Mouse (Mus musculus): Measurements from ENCODE around the gene Mgll. TPM values are rescaled to one million over a fixed set of nuclear protein-coding genes. Genes with fewer than 3 reads are reported as not detected.

Gene Mgll
- polyA plus RNA-seq, 1 experiment from 2014 or later: 6.5 TPM

DNA sequence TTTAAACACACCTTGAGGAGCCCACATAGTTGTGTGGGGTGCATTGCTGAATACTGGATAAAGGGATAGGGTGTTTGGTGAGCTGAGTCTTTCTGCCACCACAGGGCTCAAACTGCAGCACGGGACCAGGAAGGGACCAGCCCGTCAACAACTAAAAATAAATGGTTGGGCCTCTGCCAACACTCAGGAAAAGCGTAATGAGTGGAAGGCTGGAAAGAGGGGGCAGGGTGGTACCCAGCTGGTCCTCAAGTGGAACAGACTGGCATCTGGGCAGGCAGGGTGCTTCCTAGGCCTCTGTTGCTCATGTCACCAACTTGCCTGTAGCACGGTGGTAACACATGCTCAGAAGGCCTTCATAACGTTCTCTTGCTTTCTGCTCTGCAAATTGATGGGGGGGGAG is 61.1 kb downstream of the Mgll start:
- Histone ChIP-seq H3K4me2 (replicated peaks) (no peak overlapping the region), H3K9me3 (replicated peaks) (no peaks in the 10 kb centered on the region), H3K27ac (no peak overlapping the region), H3K9ac (no peak overlapping the region), H3K4me3 (no peak overlapping the region), H3K4me1 (peaks cover 40% of the 10 kb centered on the region), H3K36me3 (no peaks in the 10 kb centered on the region), H3K27me3 (no peaks in the 10 kb centered on the region; the same call in 1 of the 2 replicates)
- WGBS: 61% methylated on average over 5 of the region's 5 CpGs
- no peak for ATAC-seq (ENCODE audit: low FRiP score)

DNA sequence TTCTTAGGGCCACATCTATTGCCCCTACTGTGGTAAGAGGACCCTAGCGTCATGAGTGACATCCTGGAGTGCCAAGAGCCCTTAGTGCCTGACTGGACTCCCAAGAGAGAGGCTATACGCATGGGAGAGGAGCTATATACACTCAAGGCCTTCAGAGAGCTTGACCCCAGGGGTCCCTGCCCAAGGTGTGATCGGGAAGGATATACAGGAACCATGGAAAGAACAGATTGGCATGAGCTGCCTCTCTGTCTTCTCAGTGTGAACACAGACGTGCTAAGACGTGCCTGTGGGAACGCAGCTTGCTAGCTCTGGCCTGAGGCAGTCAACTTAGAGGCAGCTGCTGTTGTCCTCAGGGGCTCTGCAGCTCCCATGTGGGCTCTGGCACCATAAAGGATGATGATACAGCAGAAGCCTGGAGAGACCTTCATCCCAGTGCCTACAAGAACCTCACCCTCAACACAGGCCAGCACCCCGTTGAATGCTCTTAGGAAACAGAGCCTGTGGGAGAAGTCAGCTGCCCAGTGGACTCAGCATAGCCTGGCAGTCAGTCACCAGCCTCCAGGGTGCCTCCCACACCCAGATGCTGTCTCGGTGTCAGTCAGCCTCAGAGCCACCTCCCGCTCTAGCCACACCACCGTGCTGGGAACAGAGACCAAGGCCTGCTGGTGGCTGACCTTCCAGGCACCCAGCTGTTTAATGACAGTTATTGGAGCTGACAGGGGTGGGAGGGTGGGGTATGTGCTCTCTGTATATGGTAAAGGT is 61.8 kb downstream of the Mgll start:
- H3K4me2 ChIP-seq (replicated peaks): no peak overlapping the region
- H3K36me3 ChIP-seq: no peaks in the 10 kb centered on the region
- ATAC-seq (ENCODE audit: low FRiP score): no peak
- peaks cover 41% of the 10 kb centered on the region for H3K4me1 ChIP-seq
- H3K9ac ChIP-seq: no peak overlapping the region
- no peaks in the 10 kb centered on the region; the same call in 1 of the 2 replicates for H3K27me3 ChIP-seq
- no peaks in the 10 kb centered on the region for H3K9me3 ChIP-seq (replicated peaks)
- H3K4me3 ChIP-seq: no peak overlapping the region
- peak overlapping the region; percentile 7; the same call in 1 of the 2 replicates for H3K27ac ChIP-seq
- WGBS: 75% methylated on average over 10 of the region's 10 CpGs

DNA sequence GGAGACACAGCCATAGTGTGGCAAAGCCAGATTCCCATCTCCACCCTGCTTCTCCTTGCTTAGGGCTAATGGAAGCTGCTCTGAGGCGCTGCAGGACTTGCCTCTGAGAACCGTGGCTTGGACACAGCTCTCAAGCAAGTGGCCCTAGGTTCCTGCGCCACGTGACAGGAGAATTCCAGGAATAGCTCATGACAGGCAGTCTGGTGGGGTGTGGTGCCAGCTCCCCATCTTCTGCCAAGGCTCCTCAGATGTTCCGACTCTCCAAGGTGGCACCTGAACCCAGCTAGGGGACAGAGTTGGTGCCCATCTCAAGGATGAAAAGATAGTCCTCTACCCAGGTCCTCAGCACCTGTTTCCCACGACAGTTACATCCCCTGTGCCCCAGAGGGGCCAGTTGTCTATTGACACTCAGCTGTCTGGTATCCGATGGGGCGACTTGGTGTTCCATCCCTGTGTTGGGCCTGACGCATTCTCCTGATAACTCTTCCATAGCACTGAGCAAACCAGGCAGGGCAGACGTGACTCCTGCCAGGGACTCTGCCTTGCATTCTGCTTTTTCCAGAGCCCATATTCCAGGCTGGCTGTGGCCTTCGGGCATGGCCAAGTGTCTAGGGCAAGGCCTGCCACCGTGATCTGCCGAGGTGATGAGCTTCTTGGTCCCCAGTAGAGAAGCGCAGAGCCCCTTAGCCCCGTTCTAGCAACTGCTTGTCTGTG is 62.7 kb downstream of the Mgll start:
- WGBS: 85% methylated on average over 15 of the region's 15 CpGs
- Histone ChIP-seq H3K36me3 (no peaks in the 10 kb centered on the region), H3K4me3 (no peak overlapping the region), H3K9me3 (replicated peaks) (no peaks in the 10 kb centered on the region), H3K27ac (0 out of 2 replicates have a peak overlapping the region, but pooled peaks have one; percentile 9), H3K4me2 (replicated peaks) (no peak overlapping the region), H3K9ac (no peak overlapping the region), H3K4me1 (peaks cover 48% of the 10 kb centered on the region), H3K27me3 (no peaks in the 10 kb centered on the region; the same call in 1 of the 2 replicates)
- no peak for ATAC-seq (ENCODE audit: low FRiP score)

DNA sequence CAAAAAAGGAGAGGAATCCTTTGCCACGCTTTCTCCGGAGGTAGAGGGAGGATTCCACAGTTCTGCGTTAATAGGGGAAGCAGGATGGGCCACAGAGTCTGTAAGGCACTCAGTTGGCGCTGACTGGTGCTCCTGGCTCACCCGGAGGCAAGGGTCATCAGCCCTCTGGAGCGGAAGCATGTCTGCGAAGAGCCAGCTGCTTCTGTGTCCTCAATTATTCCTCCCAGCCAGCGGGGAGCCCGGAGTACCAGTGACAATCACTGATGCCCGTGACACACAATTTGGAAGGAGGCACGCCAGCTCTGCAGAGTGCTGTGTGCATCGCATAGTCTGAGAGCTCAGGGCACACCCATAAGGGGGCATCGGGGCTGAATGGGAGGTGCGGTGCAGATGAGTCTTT is 63.3 kb downstream of the Mgll start:
- Histone ChIP-seq H3K4me3 (no peak overlapping the region), H3K27me3 (no peaks in the 10 kb centered on the region), H3K4me1 (peaks cover 54% of the 10 kb centered on the region), H3K4me2 (replicated peaks) (0 out of 2 replicates have a peak overlapping the region, but pooled peaks have one; percentile 8), H3K9ac (peak overlapping the region; percentile 33; the same call in 1 of the 2 replicates), H3K36me3 (no peaks in the 10 kb centered on the region), H3K27ac (peak overlapping the region; percentile 40; the same call in 1 of the 2 replicates), H3K9me3 (replicated peaks) (no peaks in the 10 kb centered on the region)
- 42% methylated on average over 14 of the region's 14 CpGs for WGBS
- peak; percentile 45; the same call in 1 of the 2 replicates for ATAC-seq (ENCODE audit: low FRiP score)

DNA sequence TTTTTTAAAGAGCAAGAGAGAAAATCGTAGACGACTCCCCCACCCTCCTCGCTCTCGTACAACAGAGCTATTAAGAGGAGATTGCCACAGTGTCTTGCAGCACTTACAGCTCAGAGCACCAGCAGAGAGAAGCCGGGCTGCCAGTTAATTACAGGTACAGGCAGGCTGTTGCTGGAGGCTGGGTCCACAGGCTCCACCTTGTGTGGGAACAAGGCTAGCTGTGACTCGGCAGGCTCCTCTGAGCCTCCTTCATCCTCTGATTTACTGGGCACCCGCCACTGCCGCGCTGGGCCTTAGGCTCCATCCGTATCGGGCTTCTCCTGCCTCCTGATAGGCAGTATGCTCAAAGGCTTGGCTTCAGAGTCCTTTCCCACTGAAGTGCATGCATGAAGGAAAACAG is 64.0 kb downstream of the Mgll start:
- no peaks in the 10 kb centered on the region for H3K27me3 ChIP-seq
- peaks cover 59% of the 10 kb centered on the region for H3K4me1 ChIP-seq
- peak overlapping the region; percentile 40; the same call in 1 of the 2 replicates for H3K27ac ChIP-seq
- 67% methylated on average over 11 of the region's 11 CpGs for WGBS
- peak; percentile 42; the same call in 1 of the 2 replicates for ATAC-seq (ENCODE audit: low FRiP score)
- no peak overlapping the region for H3K4me2 ChIP-seq (replicated peaks)
- H3K9ac ChIP-seq: no peak overlapping the region
- no peaks in the 10 kb centered on the region for H3K36me3 ChIP-seq
- no peak overlapping the region for H3K4me3 ChIP-seq
- H3K9me3 ChIP-seq (replicated peaks): no peaks in the 10 kb centered on the region

DNA sequence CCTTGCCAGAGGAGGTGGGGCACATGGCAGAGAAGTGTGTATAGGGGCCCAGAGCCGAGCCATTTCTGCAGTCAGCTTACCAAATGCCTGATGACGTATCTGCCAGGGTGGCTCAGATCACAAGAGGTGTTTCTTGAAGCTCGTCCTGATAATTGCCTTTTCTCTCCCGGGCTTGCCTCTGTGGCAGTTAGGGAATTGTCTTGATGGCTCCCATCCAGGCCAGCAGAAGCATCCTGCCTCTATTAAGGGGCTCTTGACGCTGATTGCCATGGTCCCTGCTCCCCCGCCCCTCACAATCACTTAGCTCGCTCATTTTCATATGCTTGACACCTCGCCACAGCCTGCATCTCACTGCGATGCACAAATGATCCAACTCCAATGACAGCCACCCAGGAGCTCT is 67.1 kb downstream of the Mgll start:
- H3K27me3 ChIP-seq: no peaks in the 10 kb centered on the region
- peaks cover 45% of the 10 kb centered on the region for H3K4me1 ChIP-seq
- H3K27ac ChIP-seq: no peak overlapping the region; the same call in 1 of the 2 replicates
- H3K36me3 ChIP-seq: no peaks in the 10 kb centered on the region
- no peak for ATAC-seq (ENCODE audit: low FRiP score)
- WGBS: 35% methylated on average over 9 of the region's 9 CpGs
- H3K9ac ChIP-seq: no peak overlapping the region
- H3K9me3 ChIP-seq (replicated peaks): no peaks in the 10 kb centered on the region
- H3K4me2 ChIP-seq (replicated peaks): no peak overlapping the region
- no peak overlapping the region for H3K4me3 ChIP-seq

DNA sequence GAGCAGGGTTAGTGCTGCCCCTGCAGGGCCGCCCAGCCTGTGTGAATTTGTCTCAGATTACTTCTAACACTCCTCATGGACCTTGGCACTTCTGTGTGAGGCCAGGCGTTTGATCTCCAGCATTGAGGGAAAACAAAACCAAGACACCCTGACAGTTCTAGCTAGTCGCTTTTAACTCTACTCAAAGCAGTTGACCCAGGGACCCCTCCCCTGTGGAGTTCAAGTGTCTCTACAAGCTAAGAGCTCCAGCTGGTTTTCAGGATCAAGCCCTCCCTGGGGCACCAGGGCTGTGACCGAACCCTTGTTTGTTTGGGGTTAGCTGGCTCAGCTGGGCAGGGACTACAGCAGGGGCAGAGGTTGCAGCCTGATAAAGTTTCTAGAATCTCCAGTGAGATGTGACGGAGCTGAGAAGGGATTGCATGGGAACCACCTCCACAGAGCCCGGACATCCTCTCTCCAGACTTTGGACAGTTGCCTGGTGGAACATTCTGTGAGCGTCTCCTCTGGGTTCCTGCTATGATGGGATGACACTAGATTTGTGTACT is 68.0 kb downstream of the Mgll start:
- no peak overlapping the region for H3K9ac ChIP-seq
- no peaks in the 10 kb centered on the region for H3K27me3 ChIP-seq
- no peak overlapping the region for H3K4me2 ChIP-seq (replicated peaks)
- peaks cover 40% of the 10 kb centered on the region for H3K4me1 ChIP-seq
- no peaks in the 10 kb centered on the region for H3K9me3 ChIP-seq (replicated peaks)
- H3K4me3 ChIP-seq: no peak overlapping the region
- H3K27ac ChIP-seq: no peak overlapping the region
- 38% methylated on average over 7 of the region's 7 CpGs for WGBS
- no peak for ATAC-seq (ENCODE audit: low FRiP score)
- no peaks in the 10 kb centered on the region for H3K36me3 ChIP-seq

DNA sequence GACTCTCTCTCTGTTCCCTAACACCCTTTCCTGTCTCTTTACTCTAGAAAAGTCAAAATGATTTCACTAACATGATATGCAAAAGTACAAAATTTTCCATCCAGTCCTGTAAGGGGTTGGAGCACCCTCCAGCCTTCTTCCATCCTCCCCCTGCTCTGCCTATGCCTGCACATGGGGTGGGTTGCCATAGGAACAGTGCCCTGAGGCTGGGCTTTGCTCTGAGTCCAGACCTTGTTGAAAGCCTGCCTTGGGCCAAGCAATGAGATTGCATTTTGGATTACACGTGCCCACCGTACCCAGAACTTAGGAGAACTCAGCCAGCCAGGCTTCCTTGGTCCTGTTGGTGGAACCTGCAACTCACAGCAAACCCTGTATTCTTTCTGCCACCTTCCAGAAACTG is 69.0 kb downstream of the Mgll start:
- 44% methylated on average over 2 of the region's 2 CpGs for WGBS
- Histone ChIP-seq H3K4me1 (peaks cover 31% of the 10 kb centered on the region), H3K27me3 (no peaks in the 10 kb centered on the region), H3K4me2 (replicated peaks) (no peak overlapping the region), H3K4me3 (no peak overlapping the region), H3K36me3 (no peaks in the 10 kb centered on the region), H3K9ac (no peak overlapping the region), H3K27ac (no peak overlapping the region), H3K9me3 (replicated peaks) (no peaks in the 10 kb centered on the region)
- peak; percentile 41; the same call in 1 of the 2 replicates for ATAC-seq (ENCODE audit: low FRiP score)

DNA sequence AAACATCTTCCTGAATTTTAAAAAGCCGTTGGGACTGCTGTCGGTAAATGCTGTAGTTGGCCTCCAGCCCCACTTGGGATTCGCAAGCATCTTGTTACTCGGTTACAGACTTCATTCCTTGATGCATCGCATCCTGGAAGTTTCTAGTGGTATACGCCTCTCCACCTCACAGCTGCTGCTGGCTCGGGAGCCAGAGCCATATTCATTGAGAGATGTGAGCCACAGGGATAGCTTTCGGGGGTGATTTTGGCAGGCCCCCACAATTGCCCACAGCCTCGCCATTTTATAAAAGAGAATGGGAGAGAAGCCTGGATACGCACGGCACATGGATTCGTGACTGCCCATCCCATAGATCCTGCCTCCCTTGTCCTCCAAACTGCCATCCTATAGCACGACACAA is 69.7 kb downstream of the Mgll start:
- peaks cover 28% of the 10 kb centered on the region for H3K4me1 ChIP-seq
- WGBS: 77% methylated on average over 13 of the region's 13 CpGs

DNA sequence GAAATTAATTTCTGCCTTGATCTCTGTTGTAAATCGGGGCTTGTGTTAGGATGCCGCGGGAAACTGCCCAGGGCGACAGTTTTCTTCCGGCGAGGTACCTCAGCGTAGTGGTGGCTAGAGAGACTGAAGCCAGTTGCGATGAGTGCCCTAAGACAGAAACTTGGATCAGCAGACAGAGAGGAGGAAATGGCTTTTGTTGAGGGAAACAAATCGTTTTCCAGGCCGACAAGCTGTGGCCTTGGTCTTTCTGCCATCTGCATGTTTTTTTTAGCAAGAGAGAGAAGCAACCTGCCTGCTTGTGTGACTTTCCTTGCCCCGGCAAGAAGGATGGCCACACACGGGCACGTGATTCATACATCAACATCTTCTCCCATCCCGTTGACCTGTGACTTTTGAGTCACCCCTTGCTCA is 70.4 kb downstream of the Mgll start:
- WGBS: 68% methylated on average over 14 of the region's 14 CpGs
- no peaks in the 10 kb centered on the region for H3K36me3 ChIP-seq
- H3K4me3 ChIP-seq: no peak overlapping the region
- no peak overlapping the region for H3K27ac ChIP-seq
- no peaks in the 10 kb centered on the region for H3K9me3 ChIP-seq (replicated peaks)
- H3K4me2 ChIP-seq (replicated peaks): no peak overlapping the region
- H3K9ac ChIP-seq: no peak overlapping the region
- H3K27me3 ChIP-seq: no peaks in the 10 kb centered on the region
- no peak for ATAC-seq (ENCODE audit: low FRiP score)
- peaks cover 24% of the 10 kb centered on the region for H3K4me1 ChIP-seq

More for the DNA sequence above, 69.7 kb downstream of the Mgll start:
- no peaks in the 10 kb centered on the region for H3K9me3 ChIP-seq (replicated peaks)
- no peak for ATAC-seq (ENCODE audit: low FRiP score)
- no peak overlapping the region for H3K4me2 ChIP-seq (replicated peaks)
- H3K9ac ChIP-seq: no peak overlapping the region
- H3K27ac ChIP-seq: no peak overlapping the region
- H3K27me3 ChIP-seq: no peaks in the 10 kb centered on the region
- no peak overlapping the region for H3K4me3 ChIP-seq
- no peaks in the 10 kb centered on the region for H3K36me3 ChIP-seq

DNA sequence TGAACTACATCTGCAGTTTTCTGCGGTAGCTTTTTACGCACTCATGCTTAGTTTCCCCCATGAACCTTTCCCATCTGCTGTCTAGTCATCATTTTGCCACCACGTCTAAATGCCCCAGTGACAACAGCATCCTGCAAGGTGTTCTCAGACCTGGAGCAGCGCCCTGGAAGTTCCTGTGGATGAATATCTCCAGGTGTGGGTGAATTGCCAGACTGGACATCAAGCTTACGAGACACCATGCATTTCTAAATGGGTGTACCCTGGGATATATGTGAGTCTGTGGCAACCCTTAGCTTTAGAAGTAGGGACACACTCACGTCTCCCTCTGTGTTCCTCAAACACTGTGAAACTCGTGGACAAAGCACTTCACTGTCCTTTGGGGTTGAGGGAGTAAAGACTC is 76.0 kb downstream of the Mgll start:
- no peak overlapping the region for H3K9ac ChIP-seq
- H3K9me3 ChIP-seq (replicated peaks): no peaks in the 10 kb centered on the region
- 80% methylated on average over 7 of the region's 7 CpGs for WGBS
- H3K4me3 ChIP-seq: no peak overlapping the region
- H3K4me2 ChIP-seq (replicated peaks): no peak overlapping the region
- H3K36me3 ChIP-seq: no peaks in the 10 kb centered on the region
- ATAC-seq (ENCODE audit: low FRiP score): no peak
- H3K27ac ChIP-seq: no peak overlapping the region
- H3K4me1 ChIP-seq: peaks cover 12% of the 10 kb centered on the region
- no peaks in the 10 kb centered on the region for H3K27me3 ChIP-seq

DNA sequence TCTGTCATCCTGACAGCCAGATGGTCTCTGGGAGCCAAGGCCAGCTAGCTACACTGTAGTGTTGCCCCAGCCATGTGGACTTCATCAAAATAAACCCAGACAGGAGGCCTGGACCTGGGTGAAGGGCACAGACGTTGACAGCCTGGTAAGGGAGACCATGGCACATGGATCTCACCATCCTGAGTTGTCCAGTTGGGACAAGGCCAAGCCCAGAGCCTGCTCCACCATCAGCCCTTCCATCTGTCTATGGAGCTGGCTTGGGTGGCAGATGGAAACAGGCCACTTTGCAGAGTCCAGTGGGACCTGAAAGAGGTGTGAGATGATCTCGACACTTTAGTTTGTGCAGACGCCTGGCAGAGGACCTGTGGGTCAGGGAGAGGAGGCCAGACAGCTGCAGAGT is 76.5 kb downstream of the Mgll start:
- H3K9ac ChIP-seq: no peak overlapping the region
- ATAC-seq (ENCODE audit: low FRiP score): no peak
- H3K27me3 ChIP-seq: no peaks in the 10 kb centered on the region
- H3K4me3 ChIP-seq: no peak overlapping the region
- H3K27ac ChIP-seq: no peak overlapping the region
- WGBS: 38% methylated on average over 3 of the region's 3 CpGs
- H3K4me1 ChIP-seq: peaks cover 12% of the 10 kb centered on the region
- no peak overlapping the region for H3K4me2 ChIP-seq (replicated peaks)
- H3K36me3 ChIP-seq: no peaks in the 10 kb centered on the region
- H3K9me3 ChIP-seq (replicated peaks): no peaks in the 10 kb centered on the region
